Mouse (Mus musculus): ENCODE results near the gene Gpsm1.
"Not testable (repeated sequence)": the region's sequence is repeated elsewhere in the genome, so short reads cannot be mapped to it uniquely, and the experiment has no call there.

Gene Gpsm1

DNA sequence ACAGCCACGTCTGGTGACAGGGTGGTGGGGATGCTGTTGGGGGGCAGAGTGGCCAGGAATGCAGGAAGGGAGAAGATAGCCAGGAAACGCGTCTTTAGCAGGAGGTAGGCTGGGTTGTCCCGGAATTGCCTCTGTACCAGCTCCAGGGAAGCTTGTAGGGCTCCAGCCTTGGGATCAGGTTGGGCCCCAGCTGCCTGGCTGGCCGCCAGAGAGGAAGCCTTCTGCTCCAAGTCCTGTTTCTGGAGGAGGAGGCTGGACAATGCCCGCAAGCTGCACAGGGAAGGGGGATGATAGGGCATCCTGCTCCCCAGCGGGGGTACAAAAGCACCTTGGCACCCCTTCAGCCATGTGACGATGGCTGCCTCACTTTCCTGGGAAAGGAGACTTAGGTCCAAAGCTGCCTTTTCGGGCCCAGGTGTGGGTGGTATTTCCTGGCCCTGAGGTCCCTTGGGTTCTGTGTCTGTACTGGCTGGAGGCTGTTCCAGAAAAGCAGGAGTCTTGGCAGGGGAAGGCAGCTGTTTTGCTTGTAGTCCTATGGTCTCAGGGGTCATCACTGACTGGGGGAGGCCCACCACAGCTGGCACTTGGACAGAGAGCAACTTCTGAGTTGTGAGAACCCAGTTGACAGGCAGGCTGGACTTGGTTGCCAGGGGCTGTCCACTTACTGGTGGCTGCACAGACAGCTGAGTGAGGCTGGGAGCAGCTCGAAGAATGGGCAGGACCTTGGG, 49.6 kb downstream of the Gpsm1 start:
- in situ Hi-C loops (cut with MboI, MseI): no loop called here

DNA sequence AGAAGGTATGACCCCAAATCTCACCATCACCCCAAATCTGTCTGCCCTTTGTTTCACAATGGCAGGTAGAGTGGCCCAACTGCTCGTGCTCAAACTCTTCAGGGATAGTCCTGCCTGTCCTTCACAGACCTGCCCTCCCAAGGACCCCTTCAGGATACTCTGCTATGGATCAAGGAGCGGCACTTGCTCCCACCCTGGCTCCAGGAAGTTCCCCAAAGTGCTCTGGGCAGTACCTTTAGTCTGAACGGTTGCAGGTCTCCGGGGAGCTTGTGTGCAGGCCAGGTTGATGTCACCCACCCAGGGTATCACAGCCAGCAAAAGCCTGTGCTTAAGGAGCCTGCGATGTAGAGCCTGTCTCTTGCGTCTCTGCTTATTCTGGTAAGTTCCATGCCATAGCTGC, 52.6 kb downstream of the Gpsm1 start:
- in situ Hi-C loops (cut with MboI, MseI): no loop called here

DNA sequence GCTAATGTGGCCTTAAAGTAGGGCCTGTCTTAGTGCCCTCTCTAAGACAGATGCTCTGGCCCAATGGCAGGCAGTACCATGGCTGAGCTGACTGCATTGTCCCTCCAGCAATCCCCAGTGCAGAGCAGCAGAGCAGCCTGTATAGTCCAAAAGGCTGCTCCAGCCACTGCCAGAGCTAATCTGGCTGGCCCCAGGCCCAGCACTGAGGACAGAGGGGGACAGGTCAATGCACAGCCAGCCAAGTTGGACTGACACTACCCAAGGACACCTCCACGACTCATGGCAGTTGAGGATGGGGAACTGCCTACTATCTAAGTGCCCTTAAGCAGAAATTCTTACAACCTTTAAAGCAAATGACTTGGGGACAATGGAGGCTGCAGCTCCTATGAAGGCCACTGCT, 53.3 kb downstream of the Gpsm1 start:
- in situ Hi-C loops (cut with MboI, MseI): no loop called here

DNA sequence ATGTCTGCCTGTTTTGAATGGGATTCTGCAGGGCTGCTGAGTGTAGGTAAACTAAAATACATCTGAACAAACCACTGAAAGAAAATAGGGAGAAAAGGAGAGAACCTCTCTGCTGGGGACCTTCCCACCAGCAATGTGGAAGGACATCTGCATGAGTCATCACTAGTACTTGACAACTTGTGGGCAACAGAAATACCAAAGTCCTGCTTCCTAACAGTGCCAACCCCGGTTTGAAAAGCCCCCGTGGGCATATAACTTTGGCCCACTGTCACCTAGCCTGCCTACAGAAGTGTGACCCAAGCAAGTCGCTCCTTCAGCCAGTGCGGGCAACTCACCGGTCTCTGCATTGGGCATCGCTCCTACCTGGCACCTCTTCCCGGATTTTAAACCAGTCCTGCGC, 57.1 kb downstream of the Gpsm1 start:
- in situ Hi-C loops (cut with MboI, MseI): no loop called here

DNA sequence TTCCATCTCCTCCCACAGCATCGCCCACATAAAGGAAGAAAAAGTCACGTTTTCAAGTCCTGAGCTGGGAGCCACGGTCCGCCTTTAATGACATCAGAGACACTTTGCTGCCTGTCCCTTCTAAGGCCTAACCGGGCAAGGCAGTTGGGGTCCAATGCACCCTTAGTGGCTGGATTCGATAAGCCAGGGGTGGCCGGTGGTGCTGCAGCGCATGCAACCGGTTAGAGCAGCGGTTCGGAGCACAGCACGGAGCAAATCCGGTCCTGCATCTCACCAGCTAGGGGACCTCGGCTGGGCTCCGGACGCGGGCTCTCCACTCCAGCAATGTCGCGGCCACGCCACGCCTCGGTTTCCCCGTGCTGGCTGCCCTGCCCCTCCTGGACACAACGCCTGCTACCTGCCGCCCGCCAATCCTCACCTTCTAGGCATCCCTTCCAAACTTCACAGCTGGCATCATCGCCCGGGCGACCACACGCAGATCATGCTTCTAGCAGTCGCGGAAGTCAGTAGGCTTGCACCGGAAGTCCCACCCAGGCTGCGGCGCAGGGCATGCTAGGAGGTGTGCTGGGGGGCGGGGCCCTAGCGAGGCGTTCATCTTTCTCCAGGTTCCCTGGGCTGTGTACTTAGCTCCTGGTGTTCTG, 64.9 kb downstream of the Gpsm1 start, which contains the start of gene Snapc4:
Snapc4 (minus strand) TSS at position 523 of the 641 bp plus-strand sequence.
- in situ Hi-C loops (cut with MboI, MseI): no loop called here

DNA sequence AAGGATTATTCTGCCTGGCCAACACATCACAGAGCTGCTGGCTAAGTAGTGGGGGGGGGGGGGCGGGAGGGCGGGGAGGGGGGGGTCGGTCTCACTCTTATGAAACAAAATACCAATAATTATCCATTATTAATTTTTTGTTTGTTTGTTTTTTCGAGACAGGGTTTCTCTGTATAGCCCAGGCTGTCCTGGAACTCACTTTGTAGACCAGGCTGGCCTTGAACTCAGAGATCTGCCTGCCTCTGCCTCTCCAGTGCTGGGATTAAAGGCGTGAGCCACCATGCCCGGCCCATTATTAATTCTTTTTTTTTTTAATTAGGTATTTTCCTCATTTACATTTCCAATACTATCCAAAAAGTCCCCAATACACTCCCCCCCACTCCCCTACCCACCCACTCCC, 65.6 kb downstream of the Gpsm1 start:
- in situ Hi-C loops (cut with MboI, MseI): not testable (repeated sequence)

DNA sequence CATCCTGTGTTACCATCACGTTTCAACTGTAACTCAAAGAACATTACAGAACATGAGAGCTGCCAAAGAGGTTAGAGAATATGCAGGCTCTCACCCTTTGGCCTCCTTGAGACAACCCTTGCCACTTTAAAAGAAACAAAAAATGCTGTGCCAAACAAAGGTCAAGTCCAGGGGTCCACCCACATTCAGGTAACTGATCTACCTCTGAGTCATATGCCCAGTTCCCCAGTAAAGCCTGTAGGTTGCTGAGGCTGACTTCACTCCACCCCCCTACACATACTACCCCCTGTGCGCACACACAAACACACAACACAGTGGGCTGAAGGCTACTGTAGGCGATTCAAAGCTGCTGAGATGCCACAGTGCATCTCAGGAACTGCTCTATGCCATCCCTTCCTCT, 72.4 kb downstream of the Gpsm1 start:
- in situ Hi-C loops (cut with MboI, MseI): no loop called here

DNA sequence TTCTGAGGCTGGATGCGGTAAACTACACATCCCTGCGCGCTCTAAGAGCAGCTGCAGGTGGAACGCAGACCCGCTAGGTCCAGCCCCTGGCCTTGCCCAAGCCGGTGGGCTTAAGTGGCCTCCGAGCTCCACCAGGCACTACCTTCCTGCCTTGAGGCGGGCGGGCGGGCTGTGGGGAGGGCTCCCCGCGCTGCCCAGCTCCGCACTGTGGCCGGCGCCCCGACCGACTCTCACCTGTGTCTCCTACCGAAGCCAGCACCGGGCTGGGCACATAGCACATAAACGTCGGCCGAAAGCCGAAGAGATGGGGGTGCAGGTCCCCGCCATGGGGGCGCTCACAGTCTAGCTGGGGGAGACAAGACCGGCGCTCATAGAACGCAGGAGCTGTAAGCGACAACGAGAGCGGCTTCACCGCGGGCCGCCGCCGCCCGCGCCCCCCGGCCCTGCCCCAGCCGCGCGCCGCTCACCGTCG, 73.4 kb downstream of the Gpsm1 start:
- in situ Hi-C loops (cut with MboI, MseI): no loop called here

DNA sequence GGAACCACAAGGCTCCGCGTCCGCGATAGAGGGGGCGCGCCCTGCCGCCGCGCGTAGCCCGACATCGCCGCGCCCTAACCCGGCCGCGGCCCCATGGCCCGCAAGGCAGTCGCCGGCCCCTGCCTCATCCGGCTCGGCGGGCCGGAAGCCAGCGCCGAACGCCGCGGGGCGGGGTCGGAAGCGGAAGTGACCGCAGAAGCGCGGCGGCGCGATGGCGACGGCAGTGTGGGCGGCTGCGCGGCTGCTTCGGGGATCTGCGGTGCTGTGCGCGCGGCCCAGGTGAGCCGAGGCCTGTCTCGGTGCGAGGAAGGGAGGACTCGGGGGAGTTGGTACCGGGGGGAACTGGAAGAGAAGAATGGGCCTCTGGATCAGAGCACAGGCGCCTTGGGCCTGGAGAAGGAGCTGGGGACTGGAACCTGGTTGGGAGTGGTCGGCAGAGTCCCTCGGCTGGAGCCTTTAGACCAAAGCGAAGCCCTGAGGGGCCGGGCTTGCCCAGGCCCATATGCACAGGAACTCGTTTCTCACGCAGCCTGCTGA, 73.9 kb downstream of the Gpsm1 start, which contains the start of the genes Entr1 and Pmpca:
Entr1 (minus strand) TSS at position 163 of the 537 bp plus-strand sequence.
Pmpca (plus strand) TSS at position 186 of the 537 bp plus-strand sequence.
- in situ Hi-C loops (cut with MboI, MseI): no loop called here

DNA sequence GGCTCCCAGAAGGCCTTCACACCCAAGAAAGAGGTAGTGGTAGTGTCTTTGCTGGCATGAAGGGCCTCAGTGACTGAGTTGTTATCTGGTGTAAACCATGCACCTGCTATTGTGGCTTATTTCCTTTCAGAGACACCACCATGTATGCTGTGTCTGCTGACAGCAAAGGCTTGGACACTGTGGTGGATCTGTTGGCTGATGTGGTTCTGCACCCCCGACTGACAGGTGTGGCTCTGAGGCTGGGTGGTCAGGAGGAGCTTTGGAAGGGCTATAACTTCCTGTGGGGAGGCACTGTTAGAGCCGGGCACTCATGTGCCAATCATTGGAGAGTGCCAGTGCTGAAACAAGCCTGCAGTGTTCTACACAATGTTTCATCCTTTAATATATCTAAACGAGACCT, 75.6 kb downstream of the Gpsm1 start:
- in situ Hi-C loops (cut with MboI, MseI): no loop called here

DNA sequence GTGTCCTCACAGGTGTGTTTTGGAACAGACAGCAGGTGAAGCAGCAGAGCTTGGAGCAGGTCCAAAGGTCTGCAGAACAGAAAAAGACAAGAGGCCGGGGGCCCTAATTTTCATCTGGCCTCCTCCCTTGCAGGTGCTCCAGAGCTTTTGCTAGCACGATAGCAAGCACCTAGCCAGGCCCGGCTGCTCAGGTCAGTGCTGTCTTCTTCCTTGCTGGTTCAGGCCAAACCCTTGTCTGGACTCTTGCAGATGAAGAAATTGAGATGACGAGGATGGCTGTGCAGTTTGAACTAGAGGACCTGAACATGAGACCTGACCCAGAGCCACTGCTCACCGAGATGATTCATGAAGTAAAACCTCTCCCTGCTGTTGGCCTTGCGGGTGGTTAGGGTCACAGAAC, 76.3 kb downstream of the Gpsm1 start:
- in situ Hi-C loops (cut with MboI, MseI): no loop called here

Measured in T-helper 17 cell (primary cell).